Mouse (Mus musculus) kidney, embryonic 15.5 days (tissue): ENCODE results near the gene Nlk. TPM values are rescaled to one million over a fixed set of nuclear protein-coding genes. Genes with fewer than 3 reads are reported as not detected.
"Not testable (repeated sequence)": the region's sequence is repeated elsewhere in the genome, so short reads cannot be mapped to it uniquely, and the experiment has no call there.

Source experiments
- ATAC-seq: fragments of 200-750 bp; cut with Nextera tagmentation; replicated peaks from 2 replicates; pipeline ENCODE4 v1.8.0; 2017; ENCODE audit warnings: moderate TSS enrichment; ENCODE audit not compliant: low FRiP score
- H3K27ac ChIP-seq: fragments of 300-500 bp; sonication (generic); 2 replicates; pipeline ENCODE4 v1.5.1; 2015; ENCODE audit warnings: mild to moderate bottlenecking, inconsistent platforms
- H3K27me3 ChIP-seq: fragments of 300-500 bp; sonication (generic); 2 replicates; pipeline ENCODE4 v1.6.1; 2015; ENCODE audit warnings: inconsistent platforms
- H3K36me3 ChIP-seq: fragments of 300-500 bp; sonication (generic); 2 replicates; pipeline ENCODE4 v1.6.1; 2015; ENCODE audit warnings: inconsistent platforms
- H3K4me1 ChIP-seq: fragments of 300-500 bp; sonication (generic); 2 replicates; pipeline ENCODE4 v1.6.1; 2015; ENCODE audit warnings: inconsistent platforms
- H3K4me2 ChIP-seq: fragments of 300-500 bp; sonication (generic); 2 replicates; pipeline ENCODE4 v1.6.1; 2015; ENCODE audit warnings: moderate library complexity, mild to moderate bottlenecking, inconsistent platforms
- H3K4me3 ChIP-seq: fragments of 300-500 bp; sonication (generic); replicated peaks from 2 replicates; pipeline ENCODE4 v1.5.1; 2015; ENCODE audit warnings: mild to moderate bottlenecking, inconsistent platforms
- H3K9ac ChIP-seq: fragments of 300-500 bp; sonication (generic); 2 replicates; pipeline ENCODE4 v1.6.1; 2015; ENCODE audit warnings: mild to moderate bottlenecking, inconsistent platforms
- H3K9me3 ChIP-seq: fragments of 300-500 bp; sonication (generic); replicated peaks from 2 replicates; pipeline ENCODE4 v1.6.1; 2016; ENCODE audit warnings: inconsistent platforms
- WGBS: fragments of 180-500 bp; shearing (Covaris S2); methylation state at CpG from one replicate; pipeline ENCODE4 v1.1.7; 2015; ENCODE audit warnings: mixed read lengths; 5-methylcytosine and 5-hydroxymethylcytosine counted together
- polyA plus RNA-seq: library from polyadenylated mRNA; unstranded; fragments of >200 nt; fragmentation: Nextera tagmentation; extraction: Ambion mirVana; gene quantifications from 2 replicates; pipeline ENCODE4 v1.2.1, GENCODE M21; 2015

The Nlk gene
- polyA plus RNA-seq, 1 experiment from 2014 or later = 17.4 TPM

GRCm38 (mm10) chr11:78587677-78588076 lies 109.5 kb downstream of the Nlk start:
- WGBS = 97% methylated on average over 1 of the region's 1 CpGs
- not testable (repeated sequence) for H3K4me2 ChIP-seq, H3K9ac ChIP-seq

GRCm38 (mm10) chr11:78586099-78586498 lies 111.1 kb downstream of the Nlk start:
- Histone ChIP-seq H3K4me1 (no peaks in the 10 kb centered on the region), H3K9me3 (no peaks in the 10 kb centered on the region), H3K27me3 (no peaks in the 10 kb centered on the region), H3K9ac (no peak overlapping the region), H3K4me2 (no peak overlapping the region), H3K4me3 (no peak overlapping the region), H3K36me3 (peaks cover 46% of the 10 kb centered on the region), H3K27ac (no peak overlapping the region)
- ATAC-seq = no peak

More at GRCm38 (mm10) chr11:78587677-78588076, 109.5 kb downstream of the Nlk start:
- not testable (repeated sequence) for H3K4me3 ChIP-seq, H3K27ac ChIP-seq, H3K4me1 ChIP-seq, ATAC-seq, H3K27me3 ChIP-seq, H3K9me3 ChIP-seq
- H3K36me3 ChIP-seq = peaks cover 39% of the 10 kb centered on the region

GRCm38 (mm10) chr11:78582848-78583247 lies 114.3 kb downstream of the Nlk start:
- no peak for ATAC-seq
- no peaks in the 10 kb centered on the region for H3K4me1 ChIP-seq
- 80% methylated on average over 6 of the region's 6 CpGs for WGBS
- no peak overlapping the region for H3K4me3 ChIP-seq
- H3K9me3 ChIP-seq = no peaks in the 10 kb centered on the region
- no peaks in the 10 kb centered on the region for H3K27me3 ChIP-seq
- peaks cover 66% of the 10 kb centered on the region for H3K36me3 ChIP-seq
- H3K27ac ChIP-seq = no peak overlapping the region
- no peak overlapping the region for H3K4me2 ChIP-seq
- H3K9ac ChIP-seq = no peak overlapping the region

GRCm38 (mm10) chr11:78574975-78575374 lies 122.2 kb downstream of the Nlk start:
- Histone ChIP-seq H3K27me3 (no peaks in the 10 kb centered on the region), H3K9me3 (no peaks in the 10 kb centered on the region), H3K27ac (no peak overlapping the region), H3K9ac (no peak overlapping the region), H3K36me3 (peaks cover 74% of the 10 kb centered on the region), H3K4me1 (peaks cover 6% of the 10 kb centered on the region), H3K4me3 (no peak overlapping the region), H3K4me2 (no peak overlapping the region)
- ATAC-seq = no peak
- 34% methylated on average over 2 of the region's 2 CpGs for WGBS

- no peak overlapping the region for H3K27ac ChIP-seq
- no peak overlapping the region for H3K9ac ChIP-seq
- no peak overlapping the region for H3K4me3 ChIP-seq
- H3K4me2 ChIP-seq = no peak overlapping the region
- H3K27me3 ChIP-seq = no peaks in the 10 kb centered on the region
- peaks cover 10% of the 10 kb centered on the region for H3K4me1 ChIP-seq
- no peaks in the 10 kb centered on the region for H3K9me3 ChIP-seq
- no peak for ATAC-seq
- 80% methylated on average over 3 of the region's 3 CpGs for WGBS
- H3K36me3 ChIP-seq = peaks cover 72% of the 10 kb centered on the region
Observed at GRCm38 (mm10) chr11:78574536-78574935, 122.6 kb downstream of the Nlk start.

- H3K27ac ChIP-seq, H3K4me3 ChIP-seq, H3K4me2 ChIP-seq, H3K27me3 ChIP-seq, ATAC-seq, H3K9me3 ChIP-seq, H3K9ac ChIP-seq: not testable (repeated sequence)
- Histone ChIP-seq H3K4me1 (peaks cover 12% of the 10 kb centered on the region), H3K36me3 (peaks cover 70% of the 10 kb centered on the region)
- 97% methylated on average over 4 of the region's 4 CpGs for WGBS
Observed at GRCm38 (mm10) chr11:78574031-78574430, 123.1 kb downstream of the Nlk start.

GRCm38 (mm10) chr11:78571854-78572253 lies 125.3 kb downstream of the Nlk start:
- no peak for ATAC-seq
- WGBS = 89% methylated on average over 6 of the region's 6 CpGs
- H3K27ac ChIP-seq = no peak overlapping the region
- H3K4me2 ChIP-seq = no peak overlapping the region
- peaks cover 59% of the 10 kb centered on the region for H3K36me3 ChIP-seq
- no peaks in the 10 kb centered on the region for H3K9me3 ChIP-seq
- no peak overlapping the region for H3K9ac ChIP-seq
- no peak overlapping the region for H3K4me3 ChIP-seq
- peaks cover 12% of the 10 kb centered on the region for H3K4me1 ChIP-seq
- H3K27me3 ChIP-seq = no peaks in the 10 kb centered on the region

- no peak overlapping the region for H3K27ac ChIP-seq
- H3K4me2 ChIP-seq = no peak overlapping the region
- H3K9ac ChIP-seq = no peak overlapping the region
- no peak for ATAC-seq
- H3K27me3 ChIP-seq = no peaks in the 10 kb centered on the region
- no peaks in the 10 kb centered on the region for H3K9me3 ChIP-seq
- H3K36me3 ChIP-seq = peaks cover 55% of the 10 kb centered on the region
- 95% methylated on average over 8 of the region's 8 CpGs for WGBS
- peaks cover 16% of the 10 kb centered on the region for H3K4me1 ChIP-seq
- H3K4me3 ChIP-seq = no peak overlapping the region
Observed at GRCm38 (mm10) chr11:78571441-78571840, 125.7 kb downstream of the Nlk start.

GRCm38 (mm10) chr11:78569806-78570205 lies 127.4 kb downstream of the Nlk start:
- no peak overlapping the region for H3K9ac ChIP-seq
- peaks cover 57% of the 10 kb centered on the region for H3K36me3 ChIP-seq
- no peak overlapping the region for H3K4me3 ChIP-seq
- H3K27me3 ChIP-seq = no peaks in the 10 kb centered on the region
- H3K4me2 ChIP-seq = no peak overlapping the region
- ATAC-seq = no peak
- H3K9me3 ChIP-seq = no peaks in the 10 kb centered on the region
- H3K4me1 ChIP-seq = peaks cover 19% of the 10 kb centered on the region
- no peak overlapping the region; the same call in 1 of the 2 replicates for H3K27ac ChIP-seq
- 48% methylated on average over 3 of the region's 3 CpGs for WGBS

GRCm38 (mm10) chr11:78568827-78569226 lies 128.3 kb downstream of the Nlk start:
- no peak overlapping the region for H3K9ac ChIP-seq
- no peak overlapping the region for H3K4me2 ChIP-seq
- peaks cover 49% of the 10 kb centered on the region for H3K36me3 ChIP-seq
- 74% methylated on average over 10 of the region's 10 CpGs for WGBS
- H3K27me3 ChIP-seq = no peaks in the 10 kb centered on the region
- no peak for ATAC-seq
- peaks cover 19% of the 10 kb centered on the region for H3K4me1 ChIP-seq
- no peaks in the 10 kb centered on the region for H3K9me3 ChIP-seq
- H3K4me3 ChIP-seq = no peak overlapping the region
- no peak overlapping the region for H3K27ac ChIP-seq

- H3K27me3 ChIP-seq = no peaks in the 10 kb centered on the region
- peaks cover 19% of the 10 kb centered on the region for H3K4me1 ChIP-seq
- no peaks in the 10 kb centered on the region for H3K9me3 ChIP-seq
- no peak overlapping the region for H3K4me2 ChIP-seq
- no peak for ATAC-seq
- no peak overlapping the region for H3K4me3 ChIP-seq
- peaks cover 41% of the 10 kb centered on the region for H3K36me3 ChIP-seq
- H3K27ac ChIP-seq = no peak overlapping the region
- WGBS = 78% methylated on average over 6 of the region's 6 CpGs
- H3K9ac ChIP-seq = no peak overlapping the region
Observed at GRCm38 (mm10) chr11:78567614-78568013, 129.6 kb downstream of the Nlk start.

GRCm38 (mm10) chr11:78566775-78567174 lies 130.4 kb downstream of the Nlk start:
- no peak overlapping the region for H3K4me2 ChIP-seq
- peak overlapping the region; percentile 82 for H3K27ac ChIP-seq
- no peak overlapping the region for H3K9ac ChIP-seq
- no peak overlapping the region for H3K4me3 ChIP-seq
- H3K36me3 ChIP-seq = peaks cover 32% of the 10 kb centered on the region
- H3K4me1 ChIP-seq = peaks cover 19% of the 10 kb centered on the region
- no peaks in the 10 kb centered on the region for H3K9me3 ChIP-seq
- no peaks in the 10 kb centered on the region for H3K27me3 ChIP-seq
- ATAC-seq = 0 out of 2 replicates have a peak, but pooled peaks have one; percentile 49
- 37% methylated on average over 6 of the region's 6 CpGs for WGBS

GRCm38 (mm10) chr11:78560447-78560846 lies 136.7 kb downstream of the Nlk start:
- H3K9me3 ChIP-seq = no peaks in the 10 kb centered on the region
- H3K4me2 ChIP-seq = no peak overlapping the region
- H3K27me3 ChIP-seq = no peaks in the 10 kb centered on the region
- H3K27ac ChIP-seq = no peak overlapping the region
- peaks cover 2% of the 10 kb centered on the region; the same call in 1 of the 2 replicates for H3K36me3 ChIP-seq
- no peak overlapping the region for H3K9ac ChIP-seq
- no peaks in the 10 kb centered on the region for H3K4me1 ChIP-seq
- WGBS = 18% methylated on average over 4 of the region's 4 CpGs
- ATAC-seq = 0 out of 2 replicates have a peak, but pooled peaks have one; percentile 74
- no peak overlapping the region for H3K4me3 ChIP-seq
